Mouse (Mus musculus): ENCODE measurements around the gene Olfr1302.

Gene Olfr1302

DNA sequence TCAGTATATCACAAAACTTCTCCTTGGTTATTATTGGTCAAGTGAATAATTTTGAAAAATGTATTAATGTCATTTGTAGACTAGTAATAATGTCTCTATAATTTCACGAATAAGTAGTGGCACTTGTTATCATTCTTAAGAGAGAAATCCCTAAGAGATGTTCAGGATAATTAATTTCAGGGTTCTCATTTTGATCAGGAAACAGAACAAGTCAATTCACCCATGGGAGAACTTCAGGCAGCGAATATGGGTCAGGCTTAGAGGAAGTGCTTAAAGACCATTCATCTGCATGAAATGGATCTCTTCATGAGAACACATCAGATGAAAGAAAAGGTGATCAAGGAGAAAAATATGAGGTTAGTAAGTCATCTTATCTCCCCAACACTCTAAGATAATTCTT is at the start of gene Olfr1302:
Gene Olfr1302 (plus strand): TSS at position 301 of the 400 bp plus-strand sequence.
- no peak for DNase-seq (ENCODE audit: low spot score)

GRCm38 (mm10) chr2:111750706-111751105 is 26.5 kb upstream of the Olfr1302 start, which contains the start of gene Olfr1301:
Gene Olfr1301, plus strand, starts transcription at chr2:111751006.
- DNase-seq (ENCODE audit: low spot score) = no peak

DNA sequence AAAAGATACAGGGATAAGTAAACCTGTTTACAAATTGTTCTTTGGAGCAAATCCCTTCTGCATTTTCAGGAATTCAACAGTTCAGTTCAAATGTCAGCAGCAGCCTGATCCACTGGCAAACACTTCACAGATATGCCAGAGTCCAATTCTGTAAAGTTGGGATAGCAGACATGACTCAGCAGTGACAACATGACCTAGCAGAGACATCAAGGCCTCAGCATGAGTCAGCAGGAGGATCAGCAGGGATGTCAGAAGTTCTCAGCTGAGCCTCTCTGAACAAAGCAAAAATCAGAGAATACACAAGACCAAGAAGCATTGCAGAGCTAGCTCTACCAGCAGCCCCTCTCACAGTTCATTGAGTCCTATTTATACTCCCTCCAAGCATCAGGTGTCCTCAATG is 35.7 kb downstream of the Olfr1302 start:
- no peak for DNase-seq (ENCODE audit: low spot score)

DNA sequence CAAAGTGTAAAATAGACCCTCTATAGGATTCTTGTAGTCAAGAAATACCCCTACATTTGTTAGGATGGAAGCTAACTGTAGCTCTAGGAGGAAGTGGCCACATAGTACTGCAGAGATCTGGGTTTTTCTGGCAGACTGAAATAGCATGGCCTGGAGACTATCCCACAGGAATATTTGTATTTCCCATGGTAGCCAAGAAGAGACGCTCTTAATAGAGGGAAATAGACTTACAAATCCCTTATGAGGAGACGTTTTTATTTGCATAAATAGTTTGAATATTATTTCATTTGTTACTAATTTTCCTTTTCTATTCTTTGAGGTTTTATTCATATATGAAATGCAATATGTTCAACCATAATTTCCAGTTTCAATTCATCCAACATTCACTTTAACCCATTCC is 43.0 kb downstream of the Olfr1302 start, which contains the start of gene Olfr1303:
Gene Olfr1303 (minus strand): TSS at position 101 of the 400 bp plus-strand sequence.
- DNase-seq (ENCODE audit: low spot score) = no peak

All from layer of hippocampus, adult 9-10 months (tissue).